Mouse (Mus musculus) lung, postnatal 36 days (tissue): Measurements from ENCODE around the gene Fam124b.

Experiments used
- DNase-seq: peaks from one replicate; pipeline ENCODE4 v3.0.0; 2022; ENCODE audit warnings: mixed read lengths

Gene Fam124b

DNA sequence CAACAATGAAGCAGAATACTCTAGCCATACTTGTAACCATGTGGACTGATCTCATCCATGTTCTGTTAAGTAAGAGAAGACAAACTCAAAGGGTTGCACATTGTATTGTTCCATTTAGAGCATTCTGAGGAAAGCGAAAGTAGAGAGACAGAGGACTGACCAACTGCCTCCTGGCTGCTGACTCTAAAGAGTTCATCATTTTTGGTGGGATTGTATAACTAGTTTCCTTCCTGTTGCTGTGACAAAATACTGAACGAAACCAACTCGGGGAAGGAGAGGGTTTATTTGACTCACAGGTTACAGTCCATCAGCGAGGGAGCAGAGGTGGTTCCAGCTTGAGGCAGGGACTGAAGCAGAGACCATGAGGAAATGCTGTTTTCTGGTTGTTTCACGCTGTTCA is 50.6 kb downstream of the Fam124b start:
- no peak for DNase-seq

DNA sequence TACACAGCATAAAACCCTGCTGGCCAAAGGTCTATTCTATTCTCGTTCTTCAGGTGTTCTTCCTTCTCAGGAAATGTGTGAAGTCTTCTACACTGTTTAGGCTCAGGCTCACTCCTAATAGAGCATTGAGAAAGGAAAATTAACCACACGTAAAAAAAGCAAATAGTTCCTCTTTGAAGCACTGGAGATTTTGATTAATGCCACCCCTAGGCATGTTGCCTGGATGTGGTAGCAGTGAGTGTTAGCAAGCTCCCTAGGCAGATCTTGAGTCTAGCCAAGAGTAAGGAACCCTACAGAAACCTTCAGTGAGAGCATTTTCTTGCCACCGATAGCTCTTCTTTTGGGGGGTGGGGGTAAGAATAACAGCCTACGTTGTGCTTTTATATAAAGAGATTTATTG is 51.7 kb downstream of the Fam124b start:
- no peak for DNase-seq

DNA sequence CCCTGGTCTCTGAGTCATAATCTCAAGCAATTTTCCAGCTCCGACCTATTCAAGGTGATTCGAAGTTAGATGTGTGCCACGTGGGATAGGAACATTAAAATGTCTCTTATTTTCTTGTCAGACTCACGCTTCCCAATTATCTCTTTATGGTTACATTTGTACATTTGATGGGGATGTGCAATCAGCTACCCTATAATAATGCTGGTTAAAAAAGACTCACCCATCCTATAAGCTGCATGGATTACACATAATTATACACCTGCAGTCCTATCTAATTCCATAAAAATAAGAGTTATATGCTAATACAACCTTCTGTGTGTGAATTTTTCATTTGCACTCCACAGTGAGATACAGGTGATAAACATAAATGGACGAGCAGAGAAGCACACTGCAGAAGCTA is 52.9 kb downstream of the Fam124b start:
- DNase-seq, result no peak

GRCm38 (mm10) chr1:80162943-80163342 is 55.3 kb downstream of the Fam124b start:
- DNase-seq, result no peak

- no peak for DNase-seq
Observed at GRCm38 (mm10) chr1:80159586-80159985, 58.7 kb downstream of the Fam124b start.

DNA sequence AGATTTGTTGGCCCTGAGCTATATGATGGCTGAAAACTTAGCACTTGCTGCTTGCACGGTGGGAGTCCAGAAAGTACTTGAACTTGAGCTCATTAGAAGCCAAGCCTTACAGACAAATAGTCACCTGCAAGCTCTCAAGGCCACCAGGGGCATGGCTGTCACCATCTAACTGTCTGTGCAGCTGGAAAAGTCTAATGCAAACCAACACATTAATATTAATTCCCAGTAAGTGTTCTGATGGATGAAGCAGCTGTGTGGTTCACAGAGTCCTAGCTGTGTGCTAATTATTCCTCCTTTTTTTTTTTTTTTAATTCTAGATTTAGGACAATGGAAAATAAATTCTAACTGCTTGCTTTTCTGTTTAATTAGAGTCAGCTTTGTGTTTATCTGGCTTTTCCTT is 63.4 kb downstream of the Fam124b start:
- DNase-seq, result no peak

GRCm38 (mm10) chr1:80153125-80153716 is 65.1 kb downstream of the Fam124b start:
- DNase-seq, result no peak

DNA sequence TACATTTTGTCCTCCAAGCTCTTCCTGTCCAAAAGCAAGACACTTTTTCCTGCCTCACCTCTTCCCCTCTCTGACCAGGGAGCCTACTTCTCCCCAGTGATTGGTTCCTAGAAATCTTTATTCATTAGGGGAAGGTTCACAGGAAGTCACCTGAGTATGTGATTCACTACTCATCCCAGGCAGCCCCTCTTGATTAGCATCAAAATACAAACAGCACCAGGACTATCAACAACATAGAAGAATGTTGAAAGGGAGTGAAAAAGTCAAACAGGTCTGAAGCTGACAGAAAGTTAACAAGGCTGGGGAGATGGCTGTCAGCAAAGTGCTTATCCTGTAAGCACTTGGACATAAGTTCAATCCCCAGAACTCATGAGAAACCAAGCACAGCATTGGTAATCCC is 67.6 kb downstream of the Fam124b start:
- no peak for DNase-seq
